Mouse (Mus musculus) CH12.LX (cell line): ENCODE data around the gene Clptm1l.

Experiments
- BHLHE40 ChIP-seq: IDR thresholded peaks from 2 replicates; pipeline ENCODE4 v1.6.1; 2011; ENCODE audit warnings: mild to moderate bottlenecking, low read depth, low read length, improper control_type of control experiment
- EP300 ChIP-seq: IDR thresholded peaks from 2 replicates; pipeline ENCODE4 v1.6.1; 2011; ENCODE audit warnings: low read length, improper control_type of control experiment
- MAX ChIP-seq: IDR thresholded peaks from 2 replicates; pipeline ENCODE4 v1.6.1; 2011; ENCODE audit warnings: low read length, improper control_type of control experiment
- MEF2A ChIP-seq: IDR thresholded peaks from 2 replicates; pipeline ENCODE4 v1.6.1; 2014; ENCODE audit warnings: low read depth, mild to moderate bottlenecking, inconsistent platforms, low read length, improper control_type of control experiment, borderline replicate concordance
- MXI1 ChIP-seq: IDR thresholded peaks from 2 replicates; pipeline ENCODE4 v1.6.1; 2011; ENCODE audit warnings: mild to moderate bottlenecking, low read depth, low read length, improper control_type of control experiment
- POLR2A ChIP-seq: IDR thresholded peaks from 2 replicates; pipeline ENCODE4 v1.6.1; 2011; ENCODE audit warnings: low read depth, mild to moderate bottlenecking, improper control_type of control experiment, low read length
- RAD21 ChIP-seq: IDR thresholded peaks from 2 replicates; pipeline ENCODE4 v1.6.1; 2011; ENCODE audit warnings: low read depth, mild to moderate bottlenecking, low read length, improper control_type of control experiment, moderate library complexity
- TBP ChIP-seq: conservative IDR thresholded peaks from 2 replicates; pipeline ENCODE4 v1.6.1; 2011; ENCODE audit warnings: low read depth, low read length, improper control_type of control experiment
- USF2 ChIP-seq: conservative IDR thresholded peaks from 2 replicates; pipeline ENCODE4 v1.6.1; 2011; ENCODE audit warnings: low read depth, low read length, improper control_type of control experiment
- ZC3H11A ChIP-seq: IDR thresholded peaks from 2 replicates; pipeline ENCODE4 v1.6.1; 2012; ENCODE audit warnings: low read depth, mild to moderate bottlenecking, inconsistent platforms, low read length, improper control_type of control experiment

DNA sequence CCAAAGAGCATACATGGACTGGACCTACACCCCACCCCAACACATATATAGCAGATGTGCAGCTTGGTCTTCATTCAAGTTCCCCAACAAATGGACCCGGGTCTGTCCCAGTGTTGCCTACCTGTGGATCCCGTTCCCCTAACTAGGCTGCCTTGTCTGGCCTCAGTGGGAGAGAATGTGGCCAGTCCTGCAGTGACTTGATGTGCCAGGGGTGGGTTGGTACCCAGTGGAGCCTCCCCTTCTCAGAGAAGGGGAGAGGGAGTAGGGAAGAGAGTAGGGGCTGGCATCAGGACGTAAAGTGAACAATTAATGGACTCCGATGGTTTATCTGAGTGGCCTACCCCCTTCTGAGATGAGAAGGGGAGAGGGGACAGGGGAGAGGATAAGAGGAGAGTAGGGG is 760 bp upstream of the Clptm1l start:
- TF ChIP-seq ZC3H11A (no peak), EP300 (no peak), MAX (no peak), MEF2A (no peak), USF2 (no peak), MXI1 (no peak), POLR2A (no peak), TBP (no peak), BHLHE40 (no peak), RAD21 (no peak)
